Mouse (Mus musculus) CH12.LX (cell line): Measurements from ENCODE around the gene Nipsnap3b. TPM values are rescaled to one million over a fixed set of nuclear protein-coding genes. Genes with fewer than 3 reads are reported as not detected.

Experiments
- DNase-seq: peaks from one replicate; pipeline ENCODE4 v3.0.0-alpha.2; 2013; ENCODE audit errors: extremely low read depth
- H3K27ac ChIP-seq: 2 replicates; pipeline ENCODE4 v1.5.1; 2012; ENCODE audit warnings: low read depth, mild to moderate bottlenecking, control low read depth, moderate library complexity; ENCODE audit not compliant: insufficient read depth
- H3K27me3 ChIP-seq: replicated peaks from 2 replicates; pipeline ENCODE3; 2012; ENCODE audit warnings: inconsistent platforms
- H3K36me3 ChIP-seq, 2 experiments: replicated peaks in 1 of 2; 2 replicates each; pipeline versions ENCODE3 to v1.6.1; 2012; ENCODE audit warnings: inconsistent platforms in 1 of 2, low read length in 1 of 2, mild to moderate bottlenecking in 1 of 2, mixed read lengths in 1 of 2, moderate library complexity in 1 of 2; ENCODE audit not compliant: control insufficient read depth in 1 of 2, insufficient read depth in 1 of 2
- H3K4me1 ChIP-seq, 2 experiments: 2 replicates each; pipeline ENCODE4 v1.6.1; 2012; ENCODE audit warnings: inconsistent platforms in 1 of 2, moderate library complexity in 1 of 2; ENCODE audit not compliant: insufficient read depth in 2 of 2, control insufficient read depth in 1 of 2
- H3K4me2 ChIP-seq: 2 replicates; pipeline ENCODE4 v1.6.1; 2012; ENCODE audit warnings: low read depth, mild to moderate bottlenecking, control low read depth; ENCODE audit not compliant: poor library complexity, insufficient read depth, severe bottlenecking
- H3K4me3 ChIP-seq, 3 experiments: fragments of 150-350 bp in 1 of 3; sonication (generic) in 1 of 3; replicated peaks in 1 of 3; 2 replicates each; pipeline versions ENCODE3 to v1.5.1; 2011 to 2012; ENCODE audit warnings: low read depth in 2 of 3, low read length in 2 of 3, mild to moderate bottlenecking in 2 of 3, moderate library complexity in 2 of 3, control low read depth in 1 of 3, improper control_type of control experiment in 1 of 3, inconsistent platforms in 1 of 3, mixed read lengths in 1 of 3; ENCODE audit not compliant: poor library complexity in 1 of 3
- H3K79me2 ChIP-seq: replicated peaks from 2 replicates; pipeline ENCODE4 v1.6.1; 2012; ENCODE audit warnings: mild to moderate bottlenecking, moderate library complexity; ENCODE audit not compliant: control insufficient read depth, poor library complexity, insufficient read depth, severe bottlenecking; ENCODE audit errors: extremely low read depth
- H3K9ac ChIP-seq: 2 replicates; pipeline ENCODE4 v1.6.1; 2012; ENCODE audit warnings: low read depth, mild to moderate bottlenecking, control low read depth, moderate library complexity; ENCODE audit not compliant: insufficient read depth
- H3K9me3 ChIP-seq: replicated peaks from 2 replicates; pipeline ENCODE3; 2012; ENCODE audit warnings: low read length, inconsistent platforms, mixed read lengths
- CHD1 ChIP-seq: IDR thresholded peaks from 2 replicates; pipeline ENCODE4 v1.6.1; 2012; ENCODE audit warnings: low read depth, low read length, improper control_type of control experiment, inconsistent platforms
- CHD2 ChIP-seq: IDR thresholded peaks from 2 replicates; pipeline ENCODE4 v1.6.1; 2011; ENCODE audit warnings: low read length, improper control_type of control experiment
- CTCF ChIP-seq, 2 experiments: IDR thresholded peaks in 1 of 2; conservative IDR thresholded peaks in 1 of 2; 2 replicates each; pipeline ENCODE4 v1.5.1; 2011 to 2012; ENCODE audit warnings: low read depth in 2 of 2, low read length in 2 of 2, improper control_type of control experiment in 1 of 2, inconsistent platforms in 1 of 2, mild to moderate bottlenecking in 1 of 2, moderate library complexity in 1 of 2
- E2F4 ChIP-seq: IDR thresholded peaks from 2 replicates; pipeline ENCODE4 v1.6.1; 2011; ENCODE audit warnings: low read depth, low read length, improper control_type of control experiment; ENCODE audit not compliant: insufficient replicate concordance
- ELF1 ChIP-seq: IDR thresholded peaks from 2 replicates; pipeline ENCODE4 v1.6.1; 2014; ENCODE audit warnings: low read depth, mild to moderate bottlenecking, inconsistent platforms, low read length, improper control_type of control experiment
- ETS1 ChIP-seq: conservative IDR thresholded peaks from 2 replicates; pipeline ENCODE4 v1.6.1; 2012; ENCODE audit warnings: low read depth, mild to moderate bottlenecking, inconsistent platforms, low read length, improper control_type of control experiment, moderate library complexity
- IRF4 ChIP-seq: IDR thresholded peaks from 2 replicates; pipeline ENCODE4 v1.6.1; 2014; ENCODE audit warnings: low read depth, mild to moderate bottlenecking, inconsistent platforms, low read length, improper control_type of control experiment
- JUND ChIP-seq: conservative IDR thresholded peaks from 2 replicates; pipeline ENCODE4 v1.6.1; 2011; ENCODE audit warnings: low read depth, low read length, improper control_type of control experiment
- KAT2A ChIP-seq: IDR thresholded peaks from 2 replicates; pipeline ENCODE4 v1.6.1; 2012; ENCODE audit warnings: low read length, improper control_type of control experiment, inconsistent platforms; ENCODE audit not compliant: insufficient replicate concordance
- MAFK ChIP-seq: IDR thresholded peaks from 2 replicates; pipeline ENCODE4 v1.6.1; 2011; ENCODE audit warnings: low read length, improper control_type of control experiment; ENCODE audit not compliant: insufficient replicate concordance
- MAZ ChIP-seq: IDR thresholded peaks from 2 replicates; pipeline ENCODE4 v1.6.1; 2012; ENCODE audit warnings: low read depth, mild to moderate bottlenecking, inconsistent platforms, low read length, improper control_type of control experiment, moderate library complexity
- MXI1 ChIP-seq: IDR thresholded peaks from 2 replicates; pipeline ENCODE4 v1.6.1; 2011; ENCODE audit warnings: mild to moderate bottlenecking, low read depth, low read length, improper control_type of control experiment
- MYC ChIP-seq: IDR thresholded peaks from 2 replicates; pipeline ENCODE4 v1.6.1; 2011; ENCODE audit warnings: low read depth, mild to moderate bottlenecking, improper control_type of control experiment, low read length
- NELFE ChIP-seq: IDR thresholded peaks from 2 replicates; pipeline ENCODE4 v1.6.1; 2011; ENCODE audit warnings: low read depth, low read length, improper control_type of control experiment
- NRF1 ChIP-seq: IDR thresholded peaks from 2 replicates; pipeline ENCODE4 v1.6.1; 2014; ENCODE audit warnings: low read depth, mild to moderate bottlenecking, inconsistent platforms, low read length, improper control_type of control experiment, moderate library complexity
- POLR2A ChIP-seq: IDR thresholded peaks from 2 replicates; pipeline ENCODE4 v1.6.1; 2011; ENCODE audit warnings: low read depth, mild to moderate bottlenecking, improper control_type of control experiment, low read length
- POLR2AphosphoS2 ChIP-seq: IDR thresholded peaks from 2 replicates; pipeline ENCODE4 v1.6.1; 2011; ENCODE audit warnings: low read depth, low read length, improper control_type of control experiment
- RCOR1 ChIP-seq: conservative IDR thresholded peaks from 2 replicates; pipeline ENCODE4 v1.6.1; 2012; ENCODE audit warnings: low read depth, mild to moderate bottlenecking, inconsistent platforms, low read length, improper control_type of control experiment
- SIN3A ChIP-seq: IDR thresholded peaks from 2 replicates; pipeline ENCODE4 v1.6.1; 2012; ENCODE audit warnings: low read length, improper control_type of control experiment, inconsistent platforms
- TBP ChIP-seq: conservative IDR thresholded peaks from 2 replicates; pipeline ENCODE4 v1.6.1; 2011; ENCODE audit warnings: low read depth, low read length, improper control_type of control experiment
- TCF12 ChIP-seq: IDR thresholded peaks from 2 replicates; pipeline ENCODE4 v1.6.1; 2014; ENCODE audit warnings: low read depth, mild to moderate bottlenecking, inconsistent platforms, low read length, improper control_type of control experiment
- UBTF ChIP-seq: IDR thresholded peaks from 2 replicates; pipeline ENCODE4 v1.6.1; 2012; ENCODE audit warnings: low read depth, mild to moderate bottlenecking, inconsistent platforms, low read length, improper control_type of control experiment, moderate library complexity
- USF1 ChIP-seq: IDR thresholded peaks from 2 replicates; pipeline ENCODE4 v1.6.1; 2014; ENCODE audit warnings: low read depth, mild to moderate bottlenecking, inconsistent platforms, low read length, improper control_type of control experiment
- USF2 ChIP-seq: conservative IDR thresholded peaks from 2 replicates; pipeline ENCODE4 v1.6.1; 2011; ENCODE audit warnings: low read depth, low read length, improper control_type of control experiment
- ZKSCAN1 ChIP-seq: IDR thresholded peaks from 2 replicates; pipeline ENCODE4 v1.6.1; 2012; ENCODE audit warnings: low read depth, inconsistent platforms, low read length, improper control_type of control experiment, borderline replicate concordance
- ZMIZ1 ChIP-seq: IDR thresholded peaks from 2 replicates; pipeline ENCODE4 v1.6.1; 2012; ENCODE audit warnings: low read depth, mild to moderate bottlenecking, inconsistent platforms, low read length, improper control_type of control experiment
- ZNF384 ChIP-seq: IDR thresholded peaks from 2 replicates; pipeline ENCODE4 v1.6.1; 2012; ENCODE audit warnings: low read depth, low read length, improper control_type of control experiment, inconsistent platforms
- dilution Hi-C: fragments of 300-500 bp; cut with MboI; formaldehyde crosslinking; loops from 2 replicates; pipeline ENCODE4 v1.14.3; 2020; ENCODE audit warnings: low sequenced_read_pairs; ENCODE audit not compliant: extremely low pct_unique_long_range_greater_than_20kb, extremely low pct_ligation_motif_present
- in situ Hi-C: fragments of 300-500 bp; cut with MboI; formaldehyde crosslinking; loops from 3 replicates; pipeline ENCODE4 v1.14.3; 2019; ENCODE audit warnings: low sequenced_read_pairs, low pct_ligation_motif_present, low pct_unique_long_range_greater_than_20kb, mixed read lengths
- polyA plus RNA-seq: library from polyadenylated mRNA; unstranded; fragments of >175 nt; gene quantifications from 2 replicates; pipeline ENCODE4 v1.2.1, GENCODE M21; 2012; ENCODE audit warnings: low read depth; ENCODE audit not compliant: insufficient read length
- total RNA-seq, 2 experiments: library from RNA; depleted of rRNA; stranded (reverse); fragments of 300-350 nt in 1 of 2; fragments of >200 nt in 1 of 2; gene quantifications; 2 replicates each; pipeline ENCODE4 v1.2.3; 2012 to 2014

The Nipsnap3b gene
- total and polyA plus RNA-seq, 3 experiments = 29.7 to 97.4 (median 70.9) TPM

- Histone ChIP-seq H3K27me3 (no peaks in the 10 kb centered on the region), H3K79me2 (0 out of 2 replicates have a peak, but pooled peaks cover 2% of the 10 kb centered on the region), H3K36me3 (peaks cover 37 to 60% of the 10 kb centered on the region in 2 experiments), H3K9ac (no peak overlapping the region), H3K9me3 (peaks cover 4% of the 10 kb centered on the region), H3K4me3 (no peak overlapping the region), H3K4me1 (peaks cover 0 to 24% of the 10 kb centered on the region in 2 experiments; a peak in 2 of 4 replicates)
- in situ Hi-C loops = no loop called here
- TF ChIP-seq MAFK = no peak
- no peak for TF ChIP-seq USF2
- TF ChIP-seq MAZ = no peak
- no peak for TF ChIP-seq IRF4
- no peak for TF ChIP-seq KAT2A
- no peak for TF ChIP-seq CTCF (conservative IDR thresholded peaks at IDR 0.05 in 1 of 2, IDR thresholded peaks at IDR 0.05 in 1 of 2; ENCODE audit: low read depth in 2 of 2, low read length in 2 of 2)
- TF ChIP-seq MYC = no peak
- no peak for TF ChIP-seq MXI1
- no peak for TF ChIP-seq UBTF
- no peak for TF ChIP-seq E2F4
- TF ChIP-seq POLR2A = no peak
- TF ChIP-seq USF1 = no peak
- TF ChIP-seq NELFE = no peak
- no peak for TF ChIP-seq POLR2AphosphoS2
- TF ChIP-seq RCOR1 = no peak
- TF ChIP-seq NRF1 = no peak
- no peak for TF ChIP-seq ZNF384
- TF ChIP-seq CHD2 = no peak
- TF ChIP-seq, all 38 proteins: peak for 0
- no peak overlapping the region for H3K27ac ChIP-seq
- no peak for DNase-seq
- dilution Hi-C loops = no loop called here
- no peak overlapping the region for H3K4me2 ChIP-seq
Measured at GRCm38 (mm10) chr4:53018392-53018791, 6.7 kb downstream of the Nipsnap3b start.

- H3K4me1 ChIP-seq = no peaks in the 10 kb centered on the region
- H3K4me2 ChIP-seq = no peak overlapping the region
- no peaks in the 10 kb centered on the region for H3K27me3 ChIP-seq
- no peak for TF ChIP-seq ETS1
- no peak for TF ChIP-seq ZKSCAN1
- no peak for TF ChIP-seq ZMIZ1
- no peak for TF ChIP-seq MXI1
- no peak for TF ChIP-seq NRF1
- TF ChIP-seq CHD1 = no peak
- TF ChIP-seq TCF12 = no peak
- no peak for TF ChIP-seq SIN3A
- TF ChIP-seq KAT2A = no peak
- TF ChIP-seq CTCF (conservative IDR thresholded peaks at IDR 0.05 in 1 of 2, IDR thresholded peaks at IDR 0.05 in 1 of 2; ENCODE audit: low read depth in 2 of 2, low read length in 2 of 2) = no peak
- no peak for TF ChIP-seq MYC
- no peak for TF ChIP-seq TBP
- TF ChIP-seq USF2 = no peak
- no peak for TF ChIP-seq ELF1
- no peak for TF ChIP-seq UBTF
- TF ChIP-seq JUND = no peak
- H3K27ac ChIP-seq = no peak overlapping the region
- H3K9ac ChIP-seq = no peak overlapping the region
- H3K36me3 ChIP-seq = peaks cover 24 to 44% of the 10 kb centered on the region in 2 experiments
- no peaks in the 10 kb centered on the region for H3K9me3 ChIP-seq
- DNase-seq = no peak
- dilution Hi-C loops (no loop called here), in situ Hi-C loops (no loop called here)
- no peaks in the 10 kb centered on the region for H3K79me2 ChIP-seq
- no peak overlapping the region for H3K4me3 ChIP-seq
Measured at GRCm38 (mm10) chr4:53023189-53023925, 11.7 kb downstream of the Nipsnap3b start.
